Mouse (Mus musculus) A20 (cell line): ENCODE data around the gene Myl3.

Experiments
- DNase-seq: peaks from one replicate; pipeline ENCODE4 v3.0.0-alpha.2; 2011; ENCODE audit warnings: low read depth, low spot score

The Myl3 gene

GRCm38 (mm10) chr9:110760886-110761285, 19.2 kb downstream of the Myl3 start:
- DNase-seq: no peak

- DNase-seq: no peak
Observed at GRCm38 (mm10) chr9:110762763-110763162, 21.1 kb downstream of the Myl3 start.

- no peak for DNase-seq
Observed at GRCm38 (mm10) chr9:110763405-110763804, 21.7 kb downstream of the Myl3 start.

GRCm38 (mm10) chr9:110772336-110772735, 30.7 kb downstream of the Myl3 start:
- no peak for DNase-seq

GRCm38 (mm10) chr9:110774403-110775268, 33.0 kb downstream of the Myl3 start:
- no peak for DNase-seq

GRCm38 (mm10) chr9:110775269-110776022, 33.8 kb downstream of the Myl3 start:
- no peak for DNase-seq

- no peak for DNase-seq
Observed at GRCm38 (mm10) chr9:110778100-110778499, 36.4 kb downstream of the Myl3 start.

GRCm38 (mm10) chr9:110778559-110778958, 36.9 kb downstream of the Myl3 start:
- DNase-seq: peak; percentile 22

- peak; percentile 27 for DNase-seq
Observed at GRCm38 (mm10) chr9:110779242-110779913, 37.7 kb downstream of the Myl3 start.

GRCm38 (mm10) chr9:110781256-110781721, 39.6 kb downstream of the Myl3 start:
- peak; percentile 91 for DNase-seq

GRCm38 (mm10) chr9:110781731-110782130, 40.1 kb downstream of the Myl3 start:
- no peak for DNase-seq

- peak; percentile 50 for DNase-seq
Observed at GRCm38 (mm10) chr9:110783611-110784010, 42.0 kb downstream of the Myl3 start.

GRCm38 (mm10) chr9:110788169-110788568, 46.5 kb downstream of the Myl3 start:
- no peak for DNase-seq

GRCm38 (mm10) chr9:110790462-110790861, 48.8 kb downstream of the Myl3 start:
- no peak for DNase-seq

- DNase-seq: peak; percentile 91
Observed at GRCm38 (mm10) chr9:110797013-110797412, 55.4 kb downstream of the Myl3 start.

GRCm38 (mm10) chr9:110797866-110798265, 56.2 kb downstream of the Myl3 start, which contains the start of gene Prss42:
Prss42 (plus strand) TSS chr9:110798166.
- no peak for DNase-seq

GRCm38 (mm10) chr9:110800834-110801479, 59.3 kb downstream of the Myl3 start:
- peak; percentile 72 for DNase-seq

- DNase-seq: peak; percentile 24
Observed at GRCm38 (mm10) chr9:110803294-110803693, 61.6 kb downstream of the Myl3 start.

- no peak for DNase-seq
Observed at GRCm38 (mm10) chr9:110810051-110810450, 68.4 kb downstream of the Myl3 start.

GRCm38 (mm10) chr9:110813789-110814188, 72.1 kb downstream of the Myl3 start, which contains the start of gene Prss44:
Prss44 (plus strand) TSS chr9:110813994.
- no peak for DNase-seq
